Mouse (Mus musculus): Measurements from ENCODE around the gene Defb6. TPM values are rescaled to one million over a fixed set of nuclear protein-coding genes. Genes with fewer than 3 reads are reported as not detected.

Gene Defb6
- total RNA-seq (2022), result not detected

- no peak for DNase-seq
These were observed at the start of gene Defb6 for GRCm38 (mm10) chr8:19225161-19225560. Gene Defb6 (plus strand): TSS chr8:19225478.

DNA sequence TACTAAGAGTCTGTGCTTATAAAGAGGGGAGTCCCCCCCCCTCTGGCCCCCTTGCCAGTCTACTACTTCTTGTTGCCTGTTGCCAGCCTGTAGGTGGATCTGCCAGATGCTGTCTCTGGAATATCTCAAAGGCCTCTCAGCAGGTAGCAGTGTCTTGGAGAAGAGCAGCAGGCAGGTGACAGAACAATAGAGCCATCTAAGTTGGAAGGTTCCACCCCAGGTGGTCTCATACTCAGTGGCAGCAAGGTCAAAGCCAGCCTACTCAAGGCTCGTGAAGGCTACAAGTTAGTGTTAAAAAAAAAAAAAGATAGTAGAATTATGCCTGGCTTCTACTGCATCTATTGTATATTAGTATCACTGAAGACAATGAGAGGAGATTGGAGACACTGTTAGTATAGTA is 12.8 kb downstream of the Defb6 start:
- no peak for DNase-seq

DNA sequence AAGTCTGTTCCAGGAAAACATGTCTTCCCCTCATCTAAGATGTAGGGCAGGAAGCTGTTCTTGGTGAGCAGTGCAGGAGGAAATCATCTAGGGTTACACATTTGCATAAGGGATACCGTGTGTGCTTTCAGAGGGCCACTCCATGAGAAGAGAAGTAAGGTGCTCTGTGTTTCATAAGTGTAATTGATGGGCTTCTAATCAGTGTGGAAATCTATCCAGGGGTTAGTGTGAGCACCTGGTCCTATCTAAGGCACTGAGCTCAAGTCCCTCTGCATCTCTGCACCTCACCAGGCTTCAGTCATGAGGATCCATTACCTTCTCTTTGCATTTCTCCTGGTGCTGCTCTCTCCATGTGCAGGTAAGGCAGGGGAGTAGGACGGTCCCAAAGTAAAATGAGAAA is 14.3 kb downstream of the Defb6 start, which contains the start of gene Defb46:
Gene Defb46 (plus strand): TSS at position 301 of the 400 bp plus-strand sequence.
- DNase-seq, result no peak

DNA sequence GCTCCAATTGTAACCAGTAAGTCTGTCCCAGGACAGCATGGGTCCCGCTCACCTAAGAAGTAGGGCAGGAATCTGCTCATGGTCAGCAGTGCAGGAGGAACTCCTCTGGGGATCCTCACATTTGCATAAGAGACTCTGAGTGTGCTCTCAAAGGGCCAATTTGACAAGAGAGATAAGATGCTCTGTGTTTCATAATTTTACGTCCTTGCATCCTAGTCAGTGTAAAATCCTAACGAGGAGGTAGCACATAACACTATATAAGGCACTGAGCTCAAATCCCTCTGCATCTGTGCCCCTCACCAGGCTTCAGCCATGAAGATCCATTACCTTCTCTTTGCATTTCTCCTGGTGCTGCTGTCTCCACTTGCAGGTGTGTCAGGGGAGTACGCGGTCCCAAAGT is 22.0 kb downstream of the Defb6 start, which contains the start of gene Defb5:
Gene Defb5 (plus strand): TSS at position 301 of the 400 bp plus-strand sequence.
- DNase-seq, result no peak

- DNase-seq, result no peak
These were observed 32.9 kb downstream of the Defb6 start for GRCm38 (mm10) chr8:19258136-19258535.

GRCm38 (mm10) chr8:19259667-19260066 is 34.4 kb downstream of the Defb6 start:
- DNase-seq, result no peak

Other genes with a start within 250 kb of the Defb6 start
- gene Defb40, start 247.2 kb upstream of the Defb6 start, total RNA-seq (2022), result not detected
- not detected for gene Defb37, start 234.4 kb upstream of the Defb6 start, total RNA-seq (2022)
- not detected for gene Defb38, start 198.9 kb upstream of the Defb6 start, total RNA-seq (2022)
- 1 to 10 TPM in 1 of 4 experiments, not detected in 3; 1.8 TPM for gene Defb39, start 160.7 kb upstream of the Defb6 start, total RNA-seq (2022)
- not detected for gene Defb12, start 110.6 kb upstream of the Defb6 start, total RNA-seq (2022)
- not detected for gene Defb34, start 101.7 kb upstream of the Defb6 start, total RNA-seq (2022)
- gene Gm45826, start 84.7 kb upstream of the Defb6 start, total RNA-seq (2022), result not detected
- not detected for gene Defb14, start 31.1 kb upstream of the Defb6 start, total RNA-seq (2022)
- gene Defb4, start 26.8 kb upstream of the Defb6 start, total RNA-seq (2022), result not detected
- not detected for gene Defb46, start 14.4 kb downstream of the Defb6 start, total RNA-seq (2022)
- gene Defb5, start 22.1 kb downstream of the Defb6 start, total RNA-seq (2022), result not detected
- not detected for gene Defb3, start 67.9 kb downstream of the Defb6 start, total RNA-seq (2022)
- not detected for gene Defb8, start 222.1 kb downstream of the Defb6 start, total RNA-seq (2022)

Measured in adrenal gland, adult 8-10 months (tissue).